In genomic region chr11:115939690-115940329, GRCm38 (mm10) we compare ENCODE assay signal across 9 mouse cellular contexts. TPM values are rescaled to one million over a fixed set of nuclear protein-coding genes. Genes with fewer than 3 reads are reported as not detected.
DNase-seq lines count a peak whose midpoint lies in the region; ATAC-seq lines count a peak whose summit lies in the region.
"Had no signal": no experiment of that assay in that cellular context is flagged by ENCODE, and none has a peak within 500 bp of the region (broad histone marks: within the 10 kb centered on the region; RNA-seq: fewer than 3 reads in every experiment).

No protein-coding gene starts in this region.

- H3K9ac ChIP-seq in intestine, embryonic 15.5 days = no peak overlapping the region
- H3K9ac ChIP-seq: neural tube, embryonic 12.5 days had no signal

- H3K4me1 ChIP-seq in intestine, embryonic 15.5 days (replicated peaks) = no peaks in the 10 kb centered on the region

- no peak overlapping the region for H3K27ac ChIP-seq in intestine, embryonic 15.5 days
- H3K27ac ChIP-seq: neural tube, embryonic 12.5 days had no signal

- no peak overlapping the region for H3K4me2 ChIP-seq in intestine, embryonic 15.5 days (replicated peaks)
- H3K4me2 ChIP-seq: neural tube, embryonic 12.5 days had no signal

- 32% methylated on average over 6 of the region's 6 CpGs for WGBS in intestine, embryonic 15.5 days

- no peaks in the 10 kb centered on the region for H3K27me3 ChIP-seq in intestine, embryonic 15.5 days (replicated peaks)
- H3K27me3 ChIP-seq: neural tube, embryonic 12.5 days had no signal

- peak; percentile 59 for DNase-seq in ovary, postnatal 14 days (ENCODE audit: low spot score)
- no peak for DNase-seq in ovary, postnatal 10 days (ENCODE audit: low spot score)
- peak; percentile 78 for DNase-seq in adipocyte (ENCODE audit: low spot score)
- peak; percentile 76 for DNase-seq in embryo, embryonic 10 days (ENCODE audit: low spot score)
- peak; percentile 68 for DNase-seq in left cerebral cortex, postnatal 4 days
- DNase-seq in natural killer cell, adult 2 months (ENCODE audit: low spot score in 2 of 2) = peak; percentile 56 to 68
- peak; percentile 53 for DNase-seq in yolk sac, embryonic 10.5 days (ENCODE audit: low spot score)

- intact Hi-C loops in left cerebral cortex, postnatal 4 days (cut with DNase I) = loop anchor here (5.0 kb wide), 1 partner anchor 62 kb away; no protein-coding TSS in a partner anchor

- no peak overlapping the region for H3K4me3 ChIP-seq in intestine, embryonic 15.5 days (replicated peaks)
- H3K4me3 ChIP-seq: neural tube, embryonic 12.5 days had no signal

- peaks cover 29% of the 10 kb centered on the region for H3K36me3 ChIP-seq in intestine, embryonic 15.5 days

- H3K9me3 ChIP-seq in intestine, embryonic 15.5 days = no peaks in the 10 kb centered on the region
- H3K9me3 ChIP-seq: neural tube, embryonic 12.5 days had no signal

- ATAC-seq in intestine, embryonic 15.5 days = peak; percentile 28; the same call in 1 of the 2 replicates

RNA-seq across cellular contexts. Expression of gene Recql5, which starts 6.5 kb away (rescaled TPM):
- 16.2 and 21.0 TPM in 2 replicates for polyA plus RNA-seq in intestine, embryonic 15.5 days (2015; fragmentation: Nextera tagmentation; extraction: Ambion mirVana)
- 10 to 100 TPM; 20.4 to 22.1 TPM for total RNA-seq in left cerebral cortex, postnatal 4 days (2021)

RNA-seq across cellular contexts. Expression of gene Sap30bp, which starts 6.7 kb away (rescaled TPM):
- 31.6 and 38.2 TPM in 2 replicates for polyA plus RNA-seq in intestine, embryonic 15.5 days (2015; fragmentation: Nextera tagmentation; extraction: Ambion mirVana)
- 10 to 100 TPM; 51.3 to 67.4 TPM for total RNA-seq in left cerebral cortex, postnatal 4 days (2021)

RNA-seq across cellular contexts. Expression of gene Smim6, which starts 28.0 kb away (rescaled TPM):
- 25.4 and 31.4 TPM in 2 replicates for polyA plus RNA-seq in intestine, embryonic 15.5 days (2015; fragmentation: Nextera tagmentation; extraction: Ambion mirVana)
- total RNA-seq in left cerebral cortex, postnatal 4 days (2021) = not detected

RNA-seq across cellular contexts. Expression of gene Itgb4, which starts 34.7 kb away (rescaled TPM):
- polyA plus RNA-seq in intestine, embryonic 15.5 days (2015; fragmentation: Nextera tagmentation; extraction: Ambion mirVana) = 7.9 and 10.0 TPM in 2 replicates
- total RNA-seq in left cerebral cortex, postnatal 4 days (2021) = 1 to 10 TPM; 3.7 to 4.4 TPM

RNA-seq across cellular contexts. Expression of gene Smim5, which starts 40.0 kb away (rescaled TPM):
- 1.6 and 3.0 TPM in 2 replicates for polyA plus RNA-seq in intestine, embryonic 15.5 days (2015; fragmentation: Nextera tagmentation; extraction: Ambion mirVana)
- not detected for total RNA-seq in left cerebral cortex, postnatal 4 days (2021)
